Mouse (Mus musculus) kidney, adult 18-20 months (tissue): ENCODE measurements at regions not wholly inside any gene's neighbourhood (a gene's known extent, or its start where the extent isn't known, plus 50 kb on each side); places are given as distances from the start of the nearest gene placed in this dataset.

Source experiments
- DNase-seq: peaks from one replicate; pipeline ENCODE4 v3.0.0; 2021

DNA sequence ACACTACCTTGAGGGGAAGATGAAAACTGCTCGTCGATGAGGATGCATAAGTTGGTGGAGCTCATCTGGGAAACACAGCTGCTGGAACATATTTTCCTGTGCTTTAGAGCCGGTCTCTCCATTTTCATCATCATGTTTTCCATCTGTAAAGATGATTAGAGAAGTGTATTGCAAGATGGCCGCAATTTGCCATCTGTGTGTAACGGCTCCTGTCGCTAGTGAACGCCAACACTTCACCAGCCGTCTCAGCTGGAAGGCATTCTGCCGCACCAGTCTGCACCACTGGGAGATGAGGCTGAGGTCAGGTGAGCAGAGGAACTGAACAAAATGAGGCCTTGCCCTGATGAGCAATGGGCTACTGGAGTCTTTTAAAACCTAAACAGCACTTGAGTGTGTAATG lies 57.4 kb downstream of the Gm21962 start:
- DNase-seq, result no peak

DNA sequence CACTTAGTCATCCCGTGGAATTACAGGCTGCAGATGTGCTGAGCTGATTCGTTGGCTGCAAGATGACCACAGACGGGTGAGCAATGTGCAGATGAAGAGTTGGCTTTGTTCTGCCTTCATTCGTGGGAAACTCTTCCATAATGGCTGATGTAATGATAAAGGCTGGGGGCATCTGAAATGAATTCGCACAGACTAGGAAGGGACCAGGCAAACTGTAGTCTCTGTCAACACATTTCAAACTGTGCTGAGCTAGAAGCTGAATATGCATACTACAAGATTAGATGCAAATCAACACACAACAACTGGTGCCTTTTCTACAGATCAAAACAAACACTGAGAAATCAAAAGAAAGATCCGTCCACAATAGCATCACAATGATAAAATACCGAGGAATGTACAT lies 58.1 kb downstream of the Gm21962 start:
- DNase-seq, result no peak

DNA sequence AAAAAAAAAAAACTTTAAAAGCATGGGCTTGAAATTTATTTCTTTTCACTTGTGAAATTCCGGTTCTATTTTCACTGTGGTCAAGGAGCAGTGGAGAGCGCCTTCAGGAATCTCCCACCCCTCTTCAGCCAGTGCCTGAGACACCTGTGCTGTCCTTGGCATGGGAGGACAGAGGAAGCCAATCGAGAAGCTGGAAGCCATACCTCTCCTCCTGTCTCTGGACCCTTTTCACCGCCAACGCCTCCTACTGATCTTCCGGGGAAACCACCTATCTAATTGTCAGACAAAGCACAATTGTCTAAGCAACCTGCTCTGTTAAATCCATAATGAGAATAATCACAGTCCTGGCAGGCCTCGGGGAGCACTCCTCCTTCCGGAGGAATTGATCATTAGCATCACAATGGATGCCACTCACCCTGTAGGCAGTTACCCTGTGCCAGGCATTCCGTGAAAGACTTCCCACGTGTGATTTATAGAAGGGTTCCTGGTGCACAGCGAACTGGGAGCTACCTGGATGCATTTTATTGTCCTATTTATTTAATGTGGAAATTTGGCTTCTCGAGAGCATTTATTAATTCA lies 66.0 kb downstream of the Gm21962 start:
- no peak for DNase-seq

DNA sequence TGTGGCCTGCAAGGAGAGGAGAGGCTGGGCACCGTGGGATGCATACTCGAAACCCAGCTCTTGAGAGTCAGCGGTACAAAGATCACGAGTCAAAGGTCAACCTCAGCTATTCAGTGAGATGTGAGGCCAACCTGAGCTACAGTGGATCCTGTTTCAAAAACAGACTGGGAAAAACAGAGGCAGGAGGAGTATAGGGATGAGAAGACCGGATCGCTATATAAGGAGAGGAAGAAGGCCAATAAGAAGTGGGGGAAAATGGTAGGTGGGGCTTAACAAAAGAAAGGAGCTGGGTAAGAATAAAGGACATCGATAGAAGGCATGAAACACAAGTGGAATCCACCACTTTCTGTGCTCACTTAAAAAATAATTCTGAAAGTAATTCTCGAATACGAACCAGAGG lies 70.2 kb downstream of the Gm21962 start:
- DNase-seq, result no peak

DNA sequence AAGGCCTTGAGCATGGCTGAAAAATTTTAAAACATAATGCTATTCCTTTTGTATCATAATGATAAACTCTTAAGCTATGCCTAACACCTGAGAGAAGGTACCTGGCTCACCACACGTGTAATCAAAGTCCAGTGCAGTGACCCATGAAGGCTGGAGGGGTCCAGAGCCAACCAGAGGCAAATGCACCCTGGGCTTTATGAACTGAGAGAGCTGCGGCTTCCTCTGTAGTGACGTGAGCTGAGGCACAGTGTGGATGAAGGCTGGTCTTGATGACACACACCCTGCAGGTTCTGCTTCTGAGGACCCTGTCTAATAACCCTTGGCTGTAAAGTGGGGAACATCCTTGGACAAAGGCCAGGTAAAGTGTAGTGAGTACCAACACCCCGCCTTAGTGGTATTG lies 70.8 kb downstream of the Gm21962 start:
- DNase-seq, result no peak

DNA sequence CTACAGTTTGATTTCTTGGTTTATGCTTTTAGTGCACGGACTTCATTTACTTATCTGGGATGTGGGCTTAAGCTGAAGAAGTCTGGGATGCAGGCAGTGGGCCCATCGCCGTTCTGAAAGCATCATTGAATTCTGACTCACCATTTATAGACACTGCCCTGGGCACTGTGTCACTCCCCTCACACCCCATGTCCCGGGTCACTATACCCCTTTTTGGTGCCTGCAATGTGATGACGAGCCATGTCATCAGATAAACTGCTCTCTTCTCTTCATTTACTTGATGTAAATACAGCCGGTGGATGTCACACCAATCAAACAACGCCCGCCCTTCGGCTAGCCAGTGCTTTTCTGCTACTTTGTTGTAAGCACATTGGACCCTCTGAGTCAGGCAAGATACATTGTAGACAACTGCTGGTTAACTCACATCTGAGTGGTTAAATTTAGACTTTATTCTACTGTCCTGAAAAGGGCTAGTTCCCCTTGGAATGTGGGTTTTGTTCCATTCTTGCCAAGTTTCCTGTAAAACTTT lies 80.5 kb downstream of the Gm21962 start:
- no peak for DNase-seq

DNA sequence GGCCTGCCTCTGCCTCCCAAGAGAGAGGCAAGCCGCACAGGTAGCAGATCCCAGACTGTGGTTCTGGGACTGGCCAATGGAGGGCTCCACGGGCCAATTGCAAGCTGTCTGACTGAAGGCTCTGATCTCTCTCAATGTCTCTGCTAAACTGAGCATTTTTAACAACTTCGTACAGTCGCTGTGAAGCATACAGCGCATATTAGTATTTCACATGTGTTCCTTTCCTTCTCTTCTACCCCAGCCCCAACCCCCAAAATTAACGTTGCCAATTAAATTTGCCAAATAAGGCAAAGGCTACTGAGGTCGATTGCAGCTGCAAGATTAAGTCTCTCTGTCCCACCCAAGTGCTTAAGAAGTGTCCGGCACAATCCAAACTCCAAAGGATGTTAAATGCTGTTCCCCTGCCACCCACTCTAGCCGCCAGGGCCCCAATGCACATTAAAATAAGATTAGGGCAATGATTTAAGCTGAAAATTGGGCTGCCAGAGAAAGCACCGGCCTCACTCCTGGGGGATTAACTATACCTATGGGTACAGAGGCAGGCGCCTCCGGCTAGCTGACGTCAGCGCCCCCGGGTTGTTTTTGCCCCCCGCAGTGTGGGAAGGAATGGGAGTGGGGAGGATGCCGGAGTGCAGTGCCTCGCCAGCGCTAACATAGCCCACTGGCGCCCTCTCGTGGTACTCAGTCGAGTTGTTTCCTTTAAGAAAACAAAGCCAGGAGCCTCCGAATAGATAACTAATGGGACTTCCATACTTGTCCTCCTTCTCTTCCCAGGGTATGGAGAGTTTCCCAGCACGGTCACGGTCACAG lies 81.3 kb downstream of the Gm21962 start:
- peak; percentile 86 for DNase-seq

DNA sequence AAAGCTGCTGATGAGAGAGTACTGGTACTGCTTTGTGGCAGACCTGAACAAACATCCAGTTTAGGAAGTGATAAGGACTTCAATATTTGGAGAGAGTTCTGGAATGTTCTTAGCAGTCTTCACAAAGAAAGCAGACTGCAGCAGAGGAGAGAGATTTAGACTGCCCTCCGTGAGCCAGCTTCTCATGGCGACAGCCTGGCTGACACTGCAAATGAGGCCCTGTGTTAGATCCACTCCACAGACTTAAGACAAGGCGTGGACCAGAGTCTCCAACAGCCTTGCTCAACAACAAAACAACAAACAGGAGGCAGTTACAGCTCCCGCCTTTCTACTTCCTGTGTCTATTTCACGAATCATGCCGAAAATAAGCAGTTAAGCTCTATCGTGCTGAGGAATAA lies 81.9 kb downstream of the Gm21962 start:
- no peak for DNase-seq

DNA sequence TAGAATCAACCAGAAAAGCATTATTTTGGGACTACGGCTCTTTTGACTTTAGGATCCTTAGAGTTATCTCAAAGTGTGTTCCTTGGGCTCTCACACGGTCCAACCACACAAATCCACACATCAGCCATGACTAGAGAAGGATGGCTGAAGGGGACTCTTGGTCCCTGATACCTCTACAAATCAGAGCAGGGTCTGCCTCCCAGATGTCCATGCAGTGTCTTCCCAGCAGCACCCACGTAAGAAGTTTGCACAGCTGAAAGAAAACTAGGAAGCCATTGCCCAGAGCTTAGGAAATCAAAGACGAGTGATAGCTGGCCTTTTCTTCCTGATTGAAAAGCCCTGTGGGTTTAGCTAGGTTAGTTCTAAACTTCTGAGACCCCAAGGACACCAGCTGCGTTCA lies 84.1 kb downstream of the Gm21962 start:
- DNase-seq, result no peak

DNA sequence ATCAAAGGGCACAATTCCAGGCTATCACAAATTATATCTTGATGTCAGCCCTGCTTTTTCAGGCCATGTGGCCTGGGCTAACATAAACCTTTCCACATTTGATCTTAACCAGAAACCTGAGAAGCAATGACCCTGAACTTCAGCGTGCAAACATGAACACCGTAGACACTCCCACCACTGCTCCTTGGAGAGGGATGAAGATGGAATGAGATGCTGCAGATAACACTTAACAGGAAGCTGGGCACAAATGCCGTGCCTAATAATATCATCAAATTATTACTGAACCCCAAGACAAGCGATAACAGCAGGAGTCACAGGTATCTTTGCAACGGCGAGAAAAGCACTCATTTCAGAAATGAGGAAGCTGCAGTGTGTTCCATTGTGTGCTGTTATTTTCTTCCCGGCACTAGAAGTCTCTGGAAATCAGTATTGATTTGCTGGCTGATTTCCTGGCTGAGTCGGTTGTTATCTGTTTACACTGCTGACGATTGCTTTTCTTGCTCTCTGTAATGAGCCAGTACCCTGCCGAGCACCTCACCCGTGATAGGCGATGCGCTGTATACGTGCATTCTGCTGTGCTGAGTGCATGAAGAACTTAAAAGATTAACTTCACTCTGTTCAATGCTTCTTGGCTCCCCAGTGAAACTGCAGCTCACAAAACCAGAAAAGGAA lies 91.0 kb downstream of the Gm21962 start:
- no peak for DNase-seq

DNA sequence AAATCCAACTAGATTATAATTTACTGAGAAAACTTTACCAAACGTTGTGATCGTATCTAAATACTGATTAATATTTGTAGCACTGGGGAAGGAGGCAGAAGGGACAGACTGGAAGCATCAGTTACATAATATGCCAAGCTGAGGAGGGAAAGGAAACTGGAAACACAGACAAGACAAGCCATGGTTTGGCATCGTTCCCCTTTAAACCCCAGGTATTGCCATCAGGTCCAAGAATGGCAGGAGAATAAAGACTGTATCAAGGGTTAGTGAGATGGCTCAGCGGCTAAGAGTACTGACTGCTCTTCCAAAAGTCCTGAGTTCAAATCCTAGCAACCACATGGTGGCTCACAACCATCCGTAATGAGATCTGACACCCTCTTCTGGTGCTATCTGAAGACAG lies 92.1 kb downstream of the Gm21962 start:
- DNase-seq, result no peak

DNA sequence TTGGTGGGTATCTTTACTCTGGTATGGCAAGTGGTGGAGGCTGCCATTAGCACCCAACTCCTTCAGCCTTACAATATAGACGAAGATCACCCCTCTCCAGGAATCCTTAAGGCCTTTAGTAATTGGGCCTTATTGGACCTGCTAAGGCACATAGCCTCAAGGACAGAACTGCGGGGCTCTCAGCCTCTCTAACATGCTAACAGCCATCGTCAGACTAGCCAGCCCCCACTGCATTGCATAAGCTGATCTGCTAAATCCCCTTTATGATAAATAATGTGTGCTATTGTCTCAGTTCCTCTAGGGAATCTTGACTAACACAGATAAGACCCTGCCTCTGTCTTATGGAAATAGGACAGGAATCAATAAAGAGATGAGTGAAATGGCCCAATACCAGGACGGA lies 95.7 kb upstream of the H2afz start:
- no peak for DNase-seq

DNA sequence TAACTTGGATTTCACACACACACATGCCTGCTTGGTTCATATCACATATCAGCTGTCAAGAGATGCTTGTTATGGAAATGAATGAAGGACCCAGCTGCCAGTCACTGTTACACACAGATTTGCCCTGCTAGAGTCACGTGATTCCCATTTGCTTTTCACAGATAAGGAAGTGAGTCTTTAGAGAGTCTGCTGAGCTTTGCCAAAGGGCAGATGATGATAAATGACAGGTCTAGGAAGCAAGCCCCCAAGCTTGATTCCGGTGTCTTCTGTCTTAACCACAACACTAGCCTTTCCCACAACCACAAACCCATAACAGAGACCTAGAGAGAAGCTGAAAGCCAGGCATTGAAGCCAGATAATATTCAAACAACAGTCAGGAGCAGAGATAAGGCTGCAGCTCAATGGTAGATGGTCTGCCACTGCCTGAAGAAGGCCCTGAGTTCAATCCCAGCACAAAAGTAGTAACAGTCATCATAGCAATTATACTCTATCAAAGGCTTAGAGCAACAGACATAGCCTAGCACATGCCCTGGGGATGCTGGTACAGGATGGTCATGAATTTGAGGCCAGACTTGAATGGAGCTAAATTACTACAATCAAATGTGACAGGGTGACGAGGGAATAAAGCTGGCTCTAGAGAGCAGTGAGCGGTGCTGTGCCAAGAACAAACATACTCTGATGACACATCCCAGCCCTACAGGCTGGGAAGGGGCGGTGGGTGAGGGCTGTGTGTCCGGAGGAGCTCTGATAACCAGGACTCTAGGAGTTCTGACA lies 89.0 kb upstream of the H2afz start:
- no peak for DNase-seq

DNA sequence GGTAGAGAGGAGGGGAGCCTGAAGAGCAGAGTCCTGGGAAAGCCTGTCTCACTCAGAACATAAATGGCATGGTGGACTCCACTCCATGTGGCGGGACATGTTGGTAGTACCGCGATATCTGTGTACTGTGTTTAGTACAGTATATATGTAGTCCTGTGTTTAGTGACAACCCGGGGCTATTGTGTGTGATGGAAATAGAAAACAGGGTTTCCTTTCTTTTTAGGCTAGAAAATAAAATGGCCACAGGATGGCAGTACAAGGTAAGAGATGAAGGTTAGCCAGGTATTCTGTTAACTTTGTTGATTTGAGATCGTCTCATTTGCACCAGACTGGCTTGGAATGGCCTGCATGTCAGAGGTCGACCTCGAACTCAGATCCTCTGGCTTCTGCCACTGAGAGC lies 86.2 kb upstream of the H2afz start:
- peak; percentile 9 for DNase-seq

DNA sequence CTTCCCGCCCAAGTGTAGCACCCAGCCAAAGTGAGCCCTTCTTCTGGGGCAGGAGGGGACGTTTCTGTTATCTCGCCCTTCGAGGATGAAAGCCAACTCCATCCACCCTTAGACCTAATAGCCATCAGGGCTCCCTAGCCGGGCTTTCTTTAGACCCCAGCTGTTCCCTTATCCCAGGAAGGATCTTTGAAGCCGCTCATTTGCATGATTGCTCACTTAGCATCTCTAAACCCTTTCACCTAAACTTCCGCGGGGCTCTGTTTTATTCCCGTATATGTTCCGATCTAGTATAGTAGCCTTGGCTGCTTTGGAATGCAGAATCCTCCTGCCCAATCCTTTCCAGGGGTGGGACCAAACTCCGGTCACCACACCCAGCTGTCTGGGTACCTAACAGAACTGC lies 84.3 kb upstream of the H2afz start:
- DNase-seq, result no peak

DNA sequence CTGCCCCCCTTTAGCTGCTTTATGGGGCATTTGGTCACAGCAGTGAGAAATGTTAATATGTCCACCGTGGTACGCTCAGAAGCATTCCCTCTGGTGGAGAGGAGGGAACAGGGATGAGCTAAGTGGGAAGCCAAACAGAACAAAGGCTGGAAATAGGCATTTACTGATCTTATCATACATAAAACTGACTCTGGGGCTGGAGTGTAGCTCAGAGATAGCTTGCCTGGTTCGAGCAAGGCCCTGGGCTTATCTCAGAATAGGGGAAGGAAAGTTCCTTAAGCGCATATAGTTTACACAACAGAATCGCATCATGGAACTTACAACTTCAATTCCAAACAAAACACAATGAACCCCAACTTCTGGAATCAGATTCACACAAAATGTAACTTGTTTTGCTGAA lies 81.5 kb upstream of the H2afz start:
- DNase-seq, result no peak

DNA sequence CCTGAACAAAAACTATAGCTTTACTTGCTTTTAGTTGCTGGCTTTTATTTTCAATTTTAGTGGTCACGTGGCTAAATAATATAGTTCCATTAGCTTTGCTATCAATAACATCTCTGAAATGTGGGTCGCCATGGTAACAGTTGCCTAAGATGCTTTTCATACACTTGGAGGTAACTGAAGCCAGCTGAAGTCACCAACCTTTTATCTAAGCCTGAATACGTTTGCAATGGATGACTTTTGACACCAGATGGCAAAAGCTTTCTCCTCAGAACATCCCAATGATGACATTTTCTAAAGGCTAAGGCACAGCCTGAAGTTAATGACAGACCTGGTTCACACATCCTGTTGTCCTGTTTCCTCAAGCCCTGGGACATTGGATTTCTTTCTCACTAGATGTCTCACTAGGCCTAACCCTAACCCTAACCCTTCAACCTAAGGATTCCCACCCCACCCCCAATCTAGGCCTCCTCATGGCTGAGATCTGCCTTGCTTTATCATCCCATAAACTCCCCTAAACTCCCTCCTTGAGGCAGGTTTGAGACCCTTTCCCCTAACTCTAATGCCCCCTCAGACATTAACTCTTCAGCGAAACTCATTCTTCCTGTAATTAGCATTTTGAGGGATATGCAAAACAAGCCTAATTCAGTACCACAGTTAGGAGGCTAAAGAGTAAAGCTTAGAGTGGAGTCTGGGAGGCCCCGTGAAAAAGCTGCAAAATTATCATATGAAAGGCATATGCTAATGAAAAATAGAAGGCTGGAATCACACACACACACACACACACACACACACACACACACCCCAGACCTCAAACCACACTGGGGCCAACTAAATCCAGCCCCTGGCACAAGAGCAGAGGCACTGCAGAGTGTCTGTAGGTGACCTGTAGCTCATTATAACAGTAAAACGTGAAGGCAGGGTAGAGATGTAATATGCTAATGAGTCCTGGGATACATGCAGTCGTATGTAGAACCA lies 80.1 kb upstream of the H2afz start:
- DNase-seq, result no peak

DNA sequence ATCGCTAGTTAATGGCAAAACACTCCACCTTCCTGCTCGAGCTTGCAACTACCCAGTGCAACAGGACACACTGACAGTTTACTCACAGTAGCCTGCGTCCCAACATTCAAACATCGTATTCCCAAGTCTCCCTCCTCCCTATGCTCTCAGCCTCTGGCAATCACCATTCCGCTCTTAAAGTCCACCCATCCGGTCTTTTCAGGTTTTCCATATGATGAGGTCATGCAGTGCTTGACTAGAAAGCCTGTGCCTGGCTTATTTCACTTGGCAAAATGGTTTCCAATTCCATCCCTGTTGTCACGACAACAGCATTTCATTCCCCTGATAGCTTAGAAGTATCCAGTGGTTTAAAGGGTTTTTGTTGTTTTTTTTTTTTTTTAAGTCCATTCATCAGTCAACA lies 79.1 kb upstream of the H2afz start:
- no peak for DNase-seq

DNA sequence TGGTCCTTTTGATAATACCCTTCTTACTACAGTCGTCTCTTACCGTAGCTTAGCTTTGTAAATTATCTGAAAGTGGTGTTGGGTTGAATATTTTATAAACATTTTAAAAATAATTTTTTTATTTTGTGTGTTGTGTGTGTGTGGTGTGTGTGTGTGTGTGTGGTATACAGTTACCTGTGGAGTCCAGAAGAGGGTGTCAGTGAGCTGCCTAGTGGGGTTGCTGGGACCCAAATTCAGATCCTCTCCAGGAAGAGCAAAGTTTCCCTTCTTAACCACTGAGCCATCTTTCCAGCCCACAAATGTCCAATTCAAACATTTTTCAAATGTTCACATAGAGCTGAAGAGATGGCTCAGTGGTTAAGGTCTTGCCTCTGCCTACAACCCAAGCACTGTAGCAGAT lies 78.4 kb upstream of the H2afz start:
- no peak for DNase-seq

DNA sequence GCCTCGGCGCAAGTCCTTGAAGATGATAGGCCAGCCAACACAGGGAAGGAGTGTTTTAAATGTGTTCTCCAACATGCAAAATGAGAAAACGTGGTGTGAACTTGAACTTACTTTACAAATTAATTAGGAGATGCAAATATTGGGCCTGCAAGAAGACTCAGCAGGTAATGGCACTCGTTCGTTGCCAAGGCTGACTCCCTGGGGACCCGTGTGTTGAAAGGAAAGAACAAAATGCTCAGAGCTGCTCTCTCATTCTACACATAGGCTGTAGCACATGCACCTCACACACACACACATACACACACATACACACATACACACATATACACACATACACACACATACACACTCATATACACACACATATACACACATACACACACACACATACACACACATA lies 74.6 kb upstream of the H2afz start:
- DNase-seq, result no peak

DNA sequence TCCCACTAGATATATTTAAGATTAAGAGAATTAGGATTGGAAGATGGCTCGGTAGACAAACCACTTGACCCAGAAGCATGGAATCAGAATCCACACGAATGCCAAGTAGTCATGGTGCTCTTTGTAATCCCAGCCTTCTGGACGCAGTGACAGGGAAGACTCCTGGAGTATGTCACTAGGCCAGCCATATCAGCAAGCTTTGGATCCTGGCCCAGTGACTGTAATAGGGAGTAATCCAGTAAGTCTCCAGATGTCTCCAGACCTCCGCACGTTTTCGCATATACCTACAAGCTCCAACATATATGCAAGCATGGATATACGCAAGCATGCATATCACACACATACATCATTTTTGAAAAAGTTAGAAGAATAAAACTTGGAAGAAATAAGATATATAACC lies 73.9 kb upstream of the H2afz start:
- DNase-seq, result no peak

DNA sequence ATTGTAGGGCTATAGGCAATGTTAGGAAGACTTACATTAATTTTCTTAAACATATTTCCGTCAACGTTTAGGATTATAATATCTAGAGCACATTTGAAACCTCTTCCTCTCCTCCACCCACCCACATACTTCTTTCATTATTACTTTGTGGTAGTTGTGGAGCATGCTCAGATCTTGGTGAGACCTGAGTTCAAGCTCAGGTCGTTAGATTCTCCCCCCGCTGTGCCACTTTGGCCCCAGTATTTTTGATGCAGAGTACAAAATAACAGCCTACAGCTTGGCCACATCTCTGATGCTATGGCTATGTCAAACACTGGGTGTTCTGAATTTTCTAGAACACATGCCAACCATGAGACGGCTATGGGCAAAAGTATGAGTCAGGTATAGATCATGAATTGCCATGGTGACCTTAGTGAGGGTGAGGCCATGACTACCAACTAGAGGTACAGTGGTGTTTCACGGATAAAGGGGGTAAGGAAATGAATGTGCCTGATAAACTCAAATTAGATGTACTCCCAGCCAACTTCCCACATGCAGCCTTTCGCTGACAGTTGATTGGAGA lies 68.5 kb upstream of the H2afz start:
- DNase-seq, result no peak
